8 mouse cellular contexts compared by ENCODE assay signal in genomic region chr19:55743001-55743556, GRCm38 (mm10). TPM values are rescaled to one million over a fixed set of nuclear protein-coding genes. Genes with fewer than 3 reads are reported as not detected.
A peak's percentile ranks its signal among the peaks of the same experiment; 100 is the strongest.
DNase-seq lines count a peak whose midpoint lies in the region; ATAC-seq and TF ChIP-seq lines count a peak whose summit lies in the region.

No protein-coding gene starts in this region.

- H3K4me2 ChIP-seq in embryonic facial prominence, embryonic 12.5 days (replicated peaks), result peak overlapping the region; percentile 86
- peak overlapping the region; percentile 75 for H3K4me2 ChIP-seq in midbrain, embryonic 11.5 days

- TF ChIP-seq CTCF in testis, adult 2 months (IDR thresholded peaks at IDR 0.05; ENCODE audit: control insufficient read depth, insufficient read depth, insufficient replicate concordance, low read depth, low read length), result no peak

- peak overlapping the region; percentile 91 for H3K4me3 ChIP-seq in embryonic facial prominence, embryonic 12.5 days
- H3K4me3 ChIP-seq in midbrain, embryonic 11.5 days (ENCODE audit: low read depth, low read length), result peak overlapping the region; percentile 97
- H3K4me3 ChIP-seq in testis, adult 2 months (ENCODE audit: control insufficient read depth, low read depth, low read length), result peak overlapping the region; percentile 96

- peak overlapping the region; percentile 99 for H3K9ac ChIP-seq in embryonic facial prominence, embryonic 12.5 days
- peak overlapping the region; percentile 96 for H3K9ac ChIP-seq in midbrain, embryonic 11.5 days (ENCODE audit: low read length)

- peak overlapping the region; percentile 100 for H3K27ac ChIP-seq in embryonic facial prominence, embryonic 12.5 days
- H3K27ac ChIP-seq in midbrain, embryonic 11.5 days (ENCODE audit: low read depth, low read length), result peak overlapping the region; percentile 99
- H3K27ac ChIP-seq in testis, adult 2 months (ENCODE audit: control insufficient read depth, insufficient read depth, low read depth, low read length), result peak overlapping the region; percentile 78

- H3K27me3 ChIP-seq in embryonic facial prominence, embryonic 12.5 days, result no peaks in the 10 kb centered on the region
- H3K27me3 ChIP-seq in midbrain, embryonic 11.5 days (ENCODE audit: control insufficient read depth, insufficient read depth, low read length), result no peaks in the 10 kb centered on the region
- H3K27me3 ChIP-seq in testis, adult 2 months (ENCODE audit: control insufficient read depth, insufficient read depth, low read length), result peaks cover 11% of the 10 kb centered on the region

- DNase-seq in right cerebral cortex, postnatal 14 days, result peak; percentile 18
- DNase-seq in right cerebral cortex, postnatal 36 days (ENCODE audit: low spot score in 2 of 2), result no peak
- DNase-seq in heart, postnatal 10 days, result peak; percentile 72 to 79
- peak; percentile 73 to 83 for DNase-seq in kidney, postnatal 4 days
- peak; percentile 95 for DNase-seq in midbrain, embryonic 11.5 days (ENCODE audit: low spot score, missing footprints)

- H3K9me3 ChIP-seq in embryonic facial prominence, embryonic 12.5 days, result no peaks in the 10 kb centered on the region
- H3K9me3 ChIP-seq in midbrain, embryonic 11.5 days (ENCODE audit: control insufficient read depth, low read length), result no peaks in the 10 kb centered on the region

- TF ChIP-seq POLR2A in testis, adult 2 months (IDR thresholded peaks at IDR 0.05; ENCODE audit: control insufficient read depth, low read depth, low read length), result no peak

- under 1% methylated on average over 21 of the region's 38 CpGs for WGBS in embryonic facial prominence, embryonic 12.5 days
- WGBS in midbrain, embryonic 11.5 days, result 0% methylated on average over 23 of the region's 38 CpGs

- intact Hi-C loops in heart, postnatal 10 days (cut with DNase I), result loop anchor here (5.0 kb wide), 3 partner anchors 134 to 196 kb away; no protein-coding TSS in a partner anchor

- ATAC-seq in embryonic facial prominence, embryonic 12.5 days (ENCODE audit: insufficient number of reproducible peaks, insufficient read depth, low FRiP score, low TSS enrichment), result no peak
- ATAC-seq in midbrain, embryonic 11.5 days (ENCODE audit: low FRiP score), result peak; percentile 53
- no peak for ATAC-seq in monocyte, adult 5-6 weeks (replicated peaks; ENCODE audit: insufficient number of reproducible peaks, low FRiP score, low TSS enrichment, poor library complexity, severe bottlenecking)

- H3K36me3 ChIP-seq in embryonic facial prominence, embryonic 12.5 days, result no peaks in the 10 kb centered on the region
- no peaks in the 10 kb centered on the region for H3K36me3 ChIP-seq in midbrain, embryonic 11.5 days (ENCODE audit: control insufficient read depth, insufficient read depth, low read length)
- H3K36me3 ChIP-seq in testis, adult 2 months (ENCODE audit: control insufficient read depth, insufficient read depth, low read length), result no peaks in the 10 kb centered on the region

- peaks cover 35% of the 10 kb centered on the region for H3K4me1 ChIP-seq in embryonic facial prominence, embryonic 12.5 days
- peaks cover 34% of the 10 kb centered on the region for H3K4me1 ChIP-seq in midbrain, embryonic 11.5 days (ENCODE audit: control insufficient read depth, insufficient read depth, low read length)
- peaks cover 16% of the 10 kb centered on the region for H3K4me1 ChIP-seq in testis, adult 2 months (ENCODE audit: control insufficient read depth, insufficient read depth, low read length)

RNA-seq across cellular contexts. Expression of gene Tcf7l2, which starts 1.5 kb away (rescaled TPM):
- 137 and 148 TPM in 2 replicates for polyA plus RNA-seq in embryonic facial prominence, embryonic 12.5 days (2016; fragmentation: Nextera tagmentation; extraction: Ambion mirVana)
- 10 to 100 TPM; 21.9 to 22.3 TPM for total RNA-seq in heart, postnatal 10 days (2021)
- 379 and 401 TPM in 2 replicates for polyA plus RNA-seq in midbrain, embryonic 11.5 days (2014; fragmentation: Nextera tagmentation; extraction: Ambion mirVana)
- polyA plus RNA-seq in testis, adult 2 months (2012; rRNA removed), result 6.1 and 6.2 TPM in 2 replicates
- total RNA-seq in monocyte, adult 5-6 weeks (2017), result 11.3 to 16.3 TPM (median 15.3 TPM) in 3 replicates

Comparison
In these comparisons a context has a peak if more than half of its experiments do, and no peak if none do; other contexts are left out.
1. DNase-seq: peak in right cerebral cortex, postnatal 14 days (single experiment), heart, postnatal 10 days (2 of 2), kidney, postnatal 4 days (2 of 2) and midbrain, embryonic 11.5 days (single experiment); none in right cerebral cortex, postnatal 36 days (0 of 2).
2. RNA of gene Tcf7l2, which starts 1.5 kb away (polyA plus RNA-seq): 379 to 401 TPM in midbrain, embryonic 11.5 days and 137 to 148 TPM in embryonic facial prominence, embryonic 12.5 days; 6.1 to 6.2 TPM in testis, adult 2 months; every median in the first group is over 10 times any median in the second.
3. Peak in every context shown above with its lines, with median percentiles within 50 percentile points of each other: H3K27ac ChIP-seq and H3K4me3 ChIP-seq.